Mouse (Mus musculus): ENCODE measurements around the gene Taok3. TPM values are rescaled to one million over a fixed set of nuclear protein-coding genes. Genes with fewer than 3 reads are reported as not detected.
A peak's percentile ranks its signal among the peaks of the same experiment; 100 is the strongest.

The Taok3 gene
- total RNA-seq, 2 experiments from 2014 or later, result 46.1 to 84.9 TPM

DNA sequence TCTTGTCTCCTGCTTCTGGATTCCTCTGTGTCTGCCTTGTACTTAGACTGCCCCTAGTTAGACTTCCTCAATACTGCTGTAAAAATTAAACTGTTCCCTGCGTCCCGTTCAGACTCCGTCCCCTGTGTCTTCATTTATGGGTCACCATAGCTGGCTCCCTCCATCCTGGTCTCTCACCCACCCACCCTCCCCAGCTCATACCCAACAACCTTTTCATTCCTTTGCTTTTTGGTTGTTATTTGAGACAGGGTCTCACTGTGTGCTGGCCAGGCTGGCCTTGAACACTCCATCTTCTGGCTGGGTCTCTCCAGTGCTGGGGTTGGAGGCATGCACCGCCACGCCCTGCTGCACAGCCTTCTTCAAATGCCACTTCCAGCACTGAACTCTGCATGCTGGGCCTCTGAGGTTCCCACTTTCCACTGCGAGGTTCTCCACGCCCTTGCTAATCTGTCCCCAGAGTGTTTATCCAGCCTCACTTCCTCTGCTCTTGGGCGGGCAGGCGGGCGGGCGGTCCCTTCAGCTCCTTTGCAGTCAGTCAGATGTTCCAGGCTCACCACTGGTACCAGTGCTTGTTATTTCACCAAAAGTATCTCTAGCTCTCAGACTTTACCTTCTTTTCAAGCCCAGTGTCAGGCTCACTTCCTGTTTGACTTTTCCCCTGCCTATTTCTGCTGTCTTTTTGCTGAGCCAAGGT is 18.5 kb downstream of the Taok3 start:
- ATAC-seq (replicated peaks; ENCODE audit: poor library complexity, severe bottlenecking), result peak; percentile 41

GRCm38 (mm10) chr5:117139822-117140221 is 19.9 kb downstream of the Taok3 start:
- no peak for ATAC-seq (replicated peaks; ENCODE audit: poor library complexity, severe bottlenecking)

GRCm38 (mm10) chr5:117140374-117140773 is 20.4 kb downstream of the Taok3 start:
- peak; percentile 45 for ATAC-seq (replicated peaks; ENCODE audit: poor library complexity, severe bottlenecking)

GRCm38 (mm10) chr5:117143721-117144135 is 23.8 kb downstream of the Taok3 start:
- ATAC-seq (replicated peaks; ENCODE audit: poor library complexity, severe bottlenecking), result peak; percentile 60

DNA sequence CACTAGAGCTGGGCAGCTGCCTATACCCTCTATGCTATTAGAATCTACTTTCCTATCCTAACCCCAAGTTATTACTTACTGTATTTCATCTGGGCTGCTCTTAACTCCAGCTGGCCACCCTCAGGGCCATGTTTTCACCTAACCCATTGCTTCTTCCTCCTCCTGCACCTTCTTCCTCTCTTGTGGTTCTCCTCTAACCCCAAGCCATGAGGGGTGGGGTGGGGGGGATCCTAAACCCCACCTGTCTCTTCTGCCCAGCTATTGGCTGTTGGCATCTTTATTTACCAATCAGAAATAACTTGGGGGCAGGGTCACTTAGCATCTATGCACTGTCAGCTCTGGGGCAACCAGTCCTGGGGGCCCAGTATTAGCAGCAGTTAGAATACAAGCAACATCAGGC is 26.2 kb downstream of the Taok3 start:
- ATAC-seq (replicated peaks; ENCODE audit: poor library complexity, severe bottlenecking), result peak; percentile 44

GRCm38 (mm10) chr5:117147187-117148095 is 27.5 kb downstream of the Taok3 start:
- ATAC-seq (replicated peaks; ENCODE audit: poor library complexity, severe bottlenecking), result peak; percentile 52

- peak; percentile 66 for ATAC-seq (replicated peaks; ENCODE audit: poor library complexity, severe bottlenecking)
Observed at GRCm38 (mm10) chr5:117149054-117149942, 29.4 kb downstream of the Taok3 start.

DNA sequence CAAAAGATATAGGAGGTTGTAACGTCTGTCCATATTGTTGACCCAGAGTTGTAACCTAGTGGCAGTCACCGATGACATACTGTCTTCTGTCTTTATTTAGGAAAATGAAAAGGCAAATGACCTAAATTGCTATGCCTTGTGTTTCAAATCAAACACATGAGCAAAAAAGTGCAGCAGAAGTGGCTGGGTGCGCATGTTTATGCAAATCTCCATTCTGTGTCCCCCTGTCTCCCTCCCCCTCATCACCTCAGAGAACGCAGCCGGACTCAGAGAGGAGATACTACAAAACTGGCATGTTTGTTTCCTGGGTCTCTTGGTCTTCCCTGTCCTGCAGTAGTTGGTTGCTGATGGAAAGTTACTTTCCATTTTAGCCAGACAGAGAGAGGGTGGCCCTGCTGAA is 30.1 kb downstream of the Taok3 start:
- ATAC-seq (replicated peaks; ENCODE audit: poor library complexity, severe bottlenecking), result no peak

DNA sequence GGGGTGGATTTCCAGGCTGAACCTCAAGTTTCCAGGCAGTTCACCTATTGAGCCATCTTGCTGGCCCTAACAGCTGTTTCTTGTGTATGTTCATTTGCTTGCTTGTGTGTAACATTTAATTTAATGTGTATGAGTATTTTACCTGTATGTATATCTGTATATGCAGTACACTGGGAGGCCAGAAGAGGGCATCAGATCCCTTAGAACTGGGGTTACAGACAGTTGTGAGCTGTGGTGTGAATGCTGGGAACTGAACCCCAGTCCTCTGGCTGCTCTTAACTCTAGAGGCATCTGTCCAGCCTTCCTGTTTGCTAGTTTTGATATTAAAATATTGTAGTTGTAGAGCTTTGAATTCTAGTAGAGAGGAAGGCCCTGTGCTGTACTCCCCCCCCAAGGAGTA is 33.0 kb downstream of the Taok3 start:
- no peak for ATAC-seq (replicated peaks; ENCODE audit: poor library complexity, severe bottlenecking)

GRCm38 (mm10) chr5:117153527-117154091 is 33.7 kb downstream of the Taok3 start:
- ATAC-seq (replicated peaks; ENCODE audit: poor library complexity, severe bottlenecking), result no peak

DNA sequence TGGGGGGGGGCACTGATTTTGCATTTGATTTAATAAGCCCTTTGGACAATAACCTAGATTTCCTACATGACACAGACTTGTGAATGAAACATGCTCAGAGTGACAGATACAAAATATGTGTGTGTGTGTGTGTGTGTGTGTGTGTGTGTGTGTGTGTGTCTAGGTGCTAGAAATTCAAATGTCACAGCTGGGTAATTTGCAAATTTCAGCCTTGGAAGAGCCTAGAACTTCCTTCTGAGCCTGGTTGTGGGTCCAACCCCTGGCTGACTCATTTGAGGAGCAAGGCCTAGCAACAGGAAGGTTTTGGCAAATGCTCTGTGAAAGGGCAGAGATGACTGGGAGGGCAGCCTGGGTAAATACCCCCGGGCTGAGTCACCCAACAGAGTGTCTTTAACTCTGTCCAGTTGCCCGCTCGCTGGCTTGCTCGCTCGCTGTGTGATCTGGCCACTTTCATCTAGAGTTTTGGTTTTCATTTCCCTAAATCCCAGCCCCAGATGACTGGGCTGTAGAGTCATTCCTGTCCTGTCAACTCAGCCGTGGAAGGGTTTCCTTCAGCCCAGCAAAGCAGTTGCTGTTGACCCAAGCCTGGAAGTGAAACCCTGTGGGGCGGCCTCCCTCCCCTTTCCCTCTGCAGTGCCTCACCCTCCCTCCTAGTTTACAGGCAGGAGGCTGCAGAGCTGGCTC is 38.5 kb downstream of the Taok3 start:
- ATAC-seq (replicated peaks; ENCODE audit: poor library complexity, severe bottlenecking), result peak; percentile 88

- peak; percentile 24; the same call in 1 of the 2 replicates for ATAC-seq (replicated peaks; ENCODE audit: poor library complexity, severe bottlenecking)
Observed at GRCm38 (mm10) chr5:117159326-117159725, 39.4 kb downstream of the Taok3 start.

- peak; percentile 62 for ATAC-seq (replicated peaks; ENCODE audit: poor library complexity, severe bottlenecking)
Observed at GRCm38 (mm10) chr5:117159805-117160291, 39.9 kb downstream of the Taok3 start.

DNA sequence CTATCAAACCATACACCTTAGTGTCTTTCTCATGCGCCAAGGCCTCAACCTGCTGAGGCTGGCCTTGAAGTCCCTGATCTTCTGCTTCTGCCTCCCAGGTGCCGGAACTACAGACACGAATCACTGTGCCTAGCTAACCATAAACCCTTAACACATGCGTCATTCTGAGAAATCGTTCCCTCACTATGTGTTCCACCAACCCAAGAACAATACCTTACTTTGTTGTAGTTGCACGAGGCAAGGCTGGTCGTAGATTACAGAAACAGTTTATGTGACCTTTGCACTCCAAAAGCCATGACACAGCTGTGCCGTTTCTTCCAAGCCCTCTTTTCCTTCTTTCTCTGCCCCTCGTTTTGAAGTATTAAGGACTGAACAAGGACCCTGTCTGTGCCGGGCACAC is 40.6 kb downstream of the Taok3 start:
- no peak for ATAC-seq (replicated peaks; ENCODE audit: poor library complexity, severe bottlenecking)

- no peak for ATAC-seq (replicated peaks; ENCODE audit: poor library complexity, severe bottlenecking)
Observed at GRCm38 (mm10) chr5:117163790-117164189, 43.9 kb downstream of the Taok3 start.

DNA sequence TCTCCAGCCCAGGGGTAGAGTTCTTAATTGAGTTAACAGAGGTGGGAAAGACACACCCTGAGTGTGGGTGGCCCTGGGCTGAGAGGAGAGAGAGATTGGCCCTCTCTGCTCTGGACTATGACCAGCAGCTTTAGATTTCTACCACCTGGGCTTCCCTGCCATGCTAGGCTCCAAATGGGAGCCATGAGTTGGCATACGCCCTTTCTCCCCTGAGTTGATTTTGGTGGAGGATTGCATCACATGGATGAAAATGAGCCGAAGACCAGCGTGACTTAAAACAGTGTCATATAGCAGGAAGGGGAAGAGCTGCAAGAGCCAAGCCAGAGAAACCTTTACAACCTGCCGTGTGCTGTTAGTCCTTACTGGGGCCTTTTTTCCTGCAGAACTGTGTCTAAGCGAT is 44.6 kb downstream of the Taok3 start:
- peak; percentile 74 for ATAC-seq (replicated peaks; ENCODE audit: poor library complexity, severe bottlenecking)

DNA sequence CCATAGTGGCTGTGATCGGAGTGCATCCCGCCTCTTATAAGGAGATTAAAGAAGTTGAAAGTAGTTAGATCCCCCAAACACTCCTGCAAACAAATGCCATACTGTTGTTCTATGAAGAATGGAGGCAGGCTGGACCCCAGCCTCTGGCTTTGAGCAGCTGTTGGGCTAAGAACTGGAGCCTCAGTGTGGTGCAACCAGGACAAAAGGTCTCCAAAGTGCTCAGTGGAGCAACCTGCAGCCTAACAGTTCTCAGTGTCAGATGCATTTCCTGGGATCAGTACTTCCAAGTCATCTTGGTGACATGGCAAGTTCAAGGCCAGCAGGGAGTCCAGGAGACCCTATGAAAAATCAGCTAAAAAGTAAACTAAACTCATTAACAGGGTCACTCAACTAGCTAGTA is 45.0 kb downstream of the Taok3 start:
- ATAC-seq (replicated peaks; ENCODE audit: poor library complexity, severe bottlenecking), result no peak

DNA sequence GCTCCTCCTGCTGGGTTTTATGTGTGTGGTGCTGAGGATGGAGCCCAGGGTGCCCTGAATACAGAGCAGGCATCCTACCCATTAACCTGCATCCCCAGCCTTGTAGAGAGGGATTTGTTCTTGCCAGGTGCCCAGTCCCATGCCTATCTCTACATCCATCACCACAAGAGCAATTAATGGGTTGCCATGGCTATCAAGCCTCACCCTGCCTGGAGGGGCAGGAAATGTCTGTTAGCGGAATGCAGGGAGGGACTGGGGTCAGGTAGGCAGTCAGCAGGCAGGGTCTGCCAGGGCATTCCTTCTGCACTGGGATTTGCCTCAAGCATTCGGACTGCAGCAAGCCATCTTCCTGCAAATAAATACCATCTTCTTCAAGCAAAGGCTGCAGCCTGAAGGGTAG is 46.0 kb downstream of the Taok3 start:
- no peak for ATAC-seq (replicated peaks; ENCODE audit: poor library complexity, severe bottlenecking)

GRCm38 (mm10) chr5:117166811-117167365 is 47.0 kb downstream of the Taok3 start:
- ATAC-seq (replicated peaks; ENCODE audit: poor library complexity, severe bottlenecking), result no peak
